Mouse (Mus musculus) lung, postnatal 0 days (tissue): Measurements from ENCODE around the gene Tox4.

Experiments
- CTCF ChIP-seq: IDR thresholded peaks from 2 replicates; pipeline ENCODE4 v1.5.1; 2016; ENCODE audit warnings: antibody characterized with exemption, mild to moderate bottlenecking
- EP300 ChIP-seq: IDR thresholded peaks from 2 replicates; pipeline ENCODE4 v1.6.1; 2016; ENCODE audit warnings: antibody characterized with exemption, mild to moderate bottlenecking, control low read depth

DNA sequence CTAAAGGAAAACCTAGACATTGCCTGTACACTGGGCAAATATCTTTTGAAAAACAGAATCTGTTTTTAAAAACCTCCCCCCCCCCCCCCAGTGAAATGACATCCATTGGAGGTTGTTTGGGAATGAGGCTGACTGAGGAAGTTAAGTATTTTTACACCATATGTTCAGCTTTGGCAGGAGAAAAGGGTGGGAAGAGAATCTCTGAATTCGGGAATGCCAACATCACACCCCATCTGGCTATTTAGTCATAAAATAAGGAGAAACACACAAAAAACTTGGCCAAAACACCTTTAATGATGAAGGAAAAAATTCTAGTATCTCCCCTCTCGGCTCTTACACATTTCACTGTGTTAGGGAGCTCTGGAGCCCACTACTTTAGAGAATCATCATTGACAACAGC lies 32.0 kb downstream of the Tox4 start:
- TF ChIP-seq EP300 (no peak), CTCF (no peak)
